Mouse (Mus musculus) spleen, adult 2 months (tissue): Measurements from ENCODE around the gene B4galnt3.

Source experiments
- CTCF ChIP-seq: fragments of 200-500 bp; IDR thresholded peaks from 2 replicates; pipeline ENCODE4 v1.5.1; 2011; ENCODE audit warnings: mild to moderate bottlenecking, inconsistent platforms; ENCODE audit not compliant: insufficient read depth, insufficient read length, insufficient replicate concordance; ENCODE audit errors: extremely low read depth
- POLR2A ChIP-seq: fragments of 200-500 bp; IDR thresholded peaks from 2 replicates; pipeline ENCODE4 v1.6.1; 2011; ENCODE audit warnings: low read depth, low read length, inconsistent platforms

- no peak for TF ChIP-seq CTCF
- no peak for TF ChIP-seq POLR2A
Measured at GRCm38 (mm10) chr6:120175650-120176049, 118.7 kb downstream of the B4galnt3 start.
